Mouse (Mus musculus) neutrophil, adult 5-6 weeks (primary cell): ENCODE measurements around the gene Inpp4a. TPM values are rescaled to one million over a fixed set of nuclear protein-coding genes. Genes with fewer than 3 reads are reported as not detected.

Experiments
- ATAC-seq: fragments of 151-379, 151-347 bp; 2 replicates; pipeline ENCODE4 v1.8.0; 2017; ENCODE audit warnings: mild to moderate bottlenecking, moderate TSS enrichment; ENCODE audit not compliant: insufficient number of reproducible peaks, poor library complexity, low FRiP score, severe bottlenecking; ENCODE audit errors: extremely low read depth
- total RNA-seq: library from RNA; stranded (forward); fragments of 200-1000 nt; gene quantifications from 2 replicates; pipeline ENCODE4 v1.2.3, GENCODE M21; 2017

Inpp4a gene
- total RNA-seq, 1 experiment from 2014 or later, result 32.6 TPM

- no peak for ATAC-seq
Measured at GRCm38 (mm10) chr1:37347361-37348080, 47.9 kb downstream of the Inpp4a start.

- no peak for ATAC-seq
Measured at GRCm38 (mm10) chr1:37350886-37351651, 51.4 kb downstream of the Inpp4a start.

- ATAC-seq, result no peak
Measured at GRCm38 (mm10) chr1:37351961-37352360, 52.3 kb downstream of the Inpp4a start.

- no peak for ATAC-seq
Measured at GRCm38 (mm10) chr1:37353456-37353855, 53.8 kb downstream of the Inpp4a start.

GRCm38 (mm10) chr1:37355492-37355891 is 55.8 kb downstream of the Inpp4a start:
- ATAC-seq, result no peak

- no peak for ATAC-seq
Measured at GRCm38 (mm10) chr1:37356305-37356704, 56.6 kb downstream of the Inpp4a start.

- ATAC-seq, result no peak
Measured at GRCm38 (mm10) chr1:37357173-37357572, 57.5 kb downstream of the Inpp4a start.

GRCm38 (mm10) chr1:37358621-37359020 is 59.0 kb downstream of the Inpp4a start:
- ATAC-seq, result no peak

- no peak for ATAC-seq
Measured at GRCm38 (mm10) chr1:37359395-37360092, 59.9 kb downstream of the Inpp4a start.

GRCm38 (mm10) chr1:37360781-37361180 is 61.1 kb downstream of the Inpp4a start:
- no peak for ATAC-seq

- ATAC-seq, result no peak
Measured at GRCm38 (mm10) chr1:37362721-37363120, 63.1 kb downstream of the Inpp4a start.

GRCm38 (mm10) chr1:37368125-37368524 is 68.5 kb downstream of the Inpp4a start:
- no peak for ATAC-seq

GRCm38 (mm10) chr1:37368768-37369385 is 69.2 kb downstream of the Inpp4a start:
- no peak for ATAC-seq

- no peak for ATAC-seq
Measured at GRCm38 (mm10) chr1:37376177-37376576, 76.5 kb downstream of the Inpp4a start.

GRCm38 (mm10) chr1:37376751-37377150 is 77.1 kb downstream of the Inpp4a start:
- no peak for ATAC-seq

GRCm38 (mm10) chr1:37378095-37378494 is 78.4 kb downstream of the Inpp4a start:
- no peak for ATAC-seq

- ATAC-seq, result no peak
Measured at GRCm38 (mm10) chr1:37379536-37379935, 79.9 kb downstream of the Inpp4a start.

- no peak for ATAC-seq
Measured at GRCm38 (mm10) chr1:37380913-37381312, 81.2 kb downstream of the Inpp4a start.

- ATAC-seq, result no peak
Measured at GRCm38 (mm10) chr1:37384304-37384703, 84.6 kb downstream of the Inpp4a start.
